Mouse (Mus musculus) kidney, adult 2 months (tissue): ENCODE data around the gene Lyrm4.

Experiments used
- CTCF ChIP-seq: fragments of 200-500 bp; conservative IDR thresholded peaks from 2 replicates; pipeline ENCODE4 v1.5.1; 2011; ENCODE audit warnings: low read depth, mild to moderate bottlenecking, control low read depth, low read length, moderate library complexity, mixed read lengths; ENCODE audit not compliant: insufficient read depth, insufficient read length
- POLR2A ChIP-seq: fragments of 200-500 bp; IDR thresholded peaks from one replicate; pipeline ENCODE4 v1.6.1; 2011; ENCODE audit warnings: low read depth, low read length, control low read depth

DNA sequence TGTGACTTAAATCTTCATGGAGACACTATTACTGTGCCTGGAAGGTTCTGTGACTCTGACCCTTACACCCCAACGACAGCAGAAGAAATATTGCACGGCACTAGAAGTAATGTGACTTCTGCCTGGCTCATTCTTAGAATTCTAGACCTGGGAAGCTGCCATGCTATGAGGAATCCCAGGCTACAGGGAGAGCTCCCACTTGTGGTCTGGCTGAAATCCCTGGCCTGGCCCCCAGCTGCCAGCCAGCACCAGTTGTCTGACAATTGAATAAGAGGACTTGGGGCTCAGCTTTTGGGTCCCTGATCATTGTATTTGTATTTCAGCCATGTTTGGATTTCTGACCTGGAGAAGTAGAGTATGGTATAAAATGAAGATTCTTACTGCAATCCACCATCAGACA lies 99.3 kb downstream of the Lyrm4 start:
- TF ChIP-seq CTCF (no peak), POLR2A (no peak)
